Mouse (Mus musculus) E14TG2a.4 (cell line): ENCODE measurements around the gene Tenm4.

Experiments
- CTCF ChIP-seq: conservative IDR thresholded peaks from 2 replicates; pipeline ENCODE4 v1.5.1; 2014; ENCODE audit warnings: low read length
- POU5F1 ChIP-seq: IDR thresholded peaks from 2 replicates; pipeline ENCODE4 v1.6.1; 2014; ENCODE audit warnings: low read length, borderline replicate concordance

DNA sequence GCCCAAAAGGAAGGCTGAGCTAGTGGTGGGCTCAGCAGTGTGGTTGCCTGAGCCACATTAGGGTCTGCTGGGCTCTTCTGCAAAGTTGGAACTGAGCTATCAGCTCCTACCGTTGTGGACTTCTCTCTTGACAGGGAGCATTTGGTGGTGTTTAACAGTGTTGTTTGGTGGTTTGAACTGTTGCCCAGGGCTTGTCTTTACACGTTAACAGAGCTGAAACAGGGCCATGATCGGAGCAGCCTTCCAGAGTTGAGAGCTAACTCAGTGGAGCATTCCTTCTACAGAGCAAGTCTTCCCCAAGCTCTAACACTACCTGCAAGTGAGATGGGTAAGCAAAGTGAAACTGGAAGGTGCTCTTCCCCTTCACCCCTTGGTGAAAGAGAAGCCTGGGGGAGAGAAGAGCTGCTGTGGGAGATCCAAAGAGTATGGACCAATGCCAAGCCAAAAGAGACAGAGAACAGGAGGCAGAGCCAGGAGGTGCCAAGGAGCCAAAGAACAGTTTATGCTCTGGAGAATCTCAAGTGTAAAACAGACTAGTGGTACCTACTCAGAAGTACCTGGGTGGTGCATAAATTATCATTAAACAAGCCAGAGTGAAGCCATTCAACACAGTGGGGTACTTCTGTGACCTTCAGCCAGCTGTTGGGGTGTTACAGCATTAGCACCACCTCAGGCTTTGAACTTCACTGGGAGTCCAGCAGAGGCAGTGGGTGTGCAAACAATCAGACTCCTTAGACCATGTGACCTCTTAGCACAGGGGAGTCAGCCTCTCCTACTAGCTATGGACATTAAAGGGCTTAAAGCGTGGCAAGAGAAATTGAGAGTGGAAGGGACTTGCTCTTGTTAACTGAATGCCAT lies 71.5 kb downstream of the Tenm4 start:
- no peak for TF ChIP-seq CTCF
- no peak for TF ChIP-seq POU5F1
